Mouse (Mus musculus): ENCODE measurements around the gene Shd. TPM values are rescaled to one million over a fixed set of nuclear protein-coding genes. Genes with fewer than 3 reads are reported as not detected.

Shd gene
- polyA plus RNA-seq, 1 experiment = 1.7 TPM

- no peak for DNase-seq (ENCODE audit: low spot score)
These were observed 54.7 kb downstream of the Shd start for GRCm38 (mm10) chr17:56024931-56025330.

Other genes with a start within 250 kb of the Shd start
- gene Adgre4, start 220.5 kb upstream of the Shd start, polyA plus RNA-seq (2012; rRNA removed) = 0.58 and 0.60 TPM in 2 replicates
- gene Zfp119a, start 91.5 kb upstream of the Shd start, polyA plus RNA-seq (2012; rRNA removed) = 4.7 and 5.2 TPM in 2 replicates
- 8.4 and 8.8 TPM in 2 replicates for gene Zfp959, start 78.4 kb upstream of the Shd start, polyA plus RNA-seq (2012; rRNA removed)
- 5.4 TPM in 2 replicates for gene Zfp119b, start 21.0 kb upstream of the Shd start, polyA plus RNA-seq (2012; rRNA removed)
- 2.9 and 3.1 TPM in 2 replicates for gene Ebi3, start 17.8 kb upstream of the Shd start, polyA plus RNA-seq (2012; rRNA removed)
- 10.1 and 11.1 TPM in 2 replicates for gene Yju2, start 11.4 kb upstream of the Shd start, polyA plus RNA-seq (2012; rRNA removed)
- 0.57 and 1.2 TPM in 2 replicates for gene Fsd1, start 16.0 kb downstream of the Shd start, polyA plus RNA-seq (2012; rRNA removed)
- gene Stap2, start 35.1 kb downstream of the Shd start, polyA plus RNA-seq (2012; rRNA removed) = 29.6 and 38.6 TPM in 2 replicates
- gene Mpnd, start 35.2 kb downstream of the Shd start, polyA plus RNA-seq (2012; rRNA removed) = 50.4 and 51.1 TPM in 2 replicates
- 55.5 and 78.1 TPM in 2 replicates for gene Sh3gl1, start 66.2 kb downstream of the Shd start, polyA plus RNA-seq (2012; rRNA removed)
- 2.1 and 2.2 TPM in 2 replicates for gene Chaf1a, start 70.0 kb downstream of the Shd start, polyA plus RNA-seq (2012; rRNA removed)
- gene Ubxn6, start 104.6 kb downstream of the Shd start, polyA plus RNA-seq (2012; rRNA removed) = 62.3 and 62.7 TPM in 2 replicates
- 68.8 and 70.6 TPM in 2 replicates for gene Hdgfl2, start 109.2 kb downstream of the Shd start, polyA plus RNA-seq (2012; rRNA removed)
- 96.9 and 98.3 TPM in 2 replicates for gene Plin4, start 139.3 kb downstream of the Shd start, polyA plus RNA-seq (2012; rRNA removed)
- gene Plin5, start 147.1 kb downstream of the Shd start, polyA plus RNA-seq (2012; rRNA removed) = 1.4 and 1.9 TPM in 2 replicates
- 23.4 and 23.9 TPM in 2 replicates for gene Lrg1, start 151.5 kb downstream of the Shd start, polyA plus RNA-seq (2012; rRNA removed)
- gene Sema6b, start 169.9 kb downstream of the Shd start, polyA plus RNA-seq (2012; rRNA removed) = 3.3 and 4.4 TPM in 2 replicates
- gene Tnfaip8l1, start 192.0 kb downstream of the Shd start, polyA plus RNA-seq (2012; rRNA removed) = 1.7 and 2.0 TPM in 2 replicates
- 42.0 and 51.0 TPM in 2 replicates for gene Mydgf, start 213.5 kb downstream of the Shd start, polyA plus RNA-seq (2012; rRNA removed)
- gene Dpp9, start 248.4 kb downstream of the Shd start, polyA plus RNA-seq (2012; rRNA removed) = 24.1 and 24.8 TPM in 2 replicates

Measured in urinary bladder, adult 2 months (tissue).